Mouse (Mus musculus) spleen, postnatal 10 days (tissue): ENCODE measurements around the gene Gdpd3.

Experiments used
- DNase-seq, 2 experiments: peaks; one replicate each; pipeline ENCODE4 v3.0.0; 2021 to 2022; ENCODE audit warnings: low spot score in 2 of 2

Gene Gdpd3

DNA sequence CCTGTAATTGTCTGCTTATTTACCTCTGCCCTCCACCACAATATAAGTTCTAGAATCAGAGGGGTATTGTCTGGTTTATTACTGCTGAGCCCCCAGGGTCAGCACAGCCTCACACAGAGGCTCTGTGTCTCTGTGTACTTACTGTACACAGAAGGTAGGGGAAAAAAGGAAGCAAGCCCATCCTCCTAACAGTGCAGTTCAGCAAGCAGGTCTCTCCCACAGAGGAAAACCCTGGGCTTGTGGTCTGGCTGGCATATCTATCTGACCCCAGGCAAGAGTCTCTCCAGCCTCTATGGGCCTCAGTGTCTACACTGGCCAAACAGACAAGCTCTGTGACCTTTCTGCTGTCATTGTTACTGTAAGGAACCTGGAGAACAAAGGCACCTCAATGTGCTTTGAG, 37.6 kb downstream of the Gdpd3 start:
- DNase-seq, result no peak

DNA sequence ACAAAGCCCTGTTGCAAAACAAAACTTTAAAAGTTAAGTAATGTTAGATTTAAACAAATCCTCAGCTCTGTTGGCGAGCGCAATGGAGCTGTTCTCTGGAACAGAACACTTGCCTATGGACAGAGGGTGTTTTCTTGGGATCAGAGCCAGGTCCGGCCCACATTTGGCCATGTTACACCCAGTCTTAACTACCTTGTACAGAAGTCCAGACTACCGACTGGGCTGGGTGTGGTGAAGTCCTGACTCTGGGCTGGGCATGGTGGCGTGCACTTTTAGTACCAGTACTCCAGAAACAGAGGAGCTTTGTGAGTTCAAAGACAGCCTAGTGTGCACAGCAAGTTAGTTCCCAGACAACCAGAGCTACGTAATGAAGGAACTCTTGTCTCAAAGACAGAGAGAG, 40.8 kb downstream of the Gdpd3 start:
- DNase-seq, result no peak

DNA sequence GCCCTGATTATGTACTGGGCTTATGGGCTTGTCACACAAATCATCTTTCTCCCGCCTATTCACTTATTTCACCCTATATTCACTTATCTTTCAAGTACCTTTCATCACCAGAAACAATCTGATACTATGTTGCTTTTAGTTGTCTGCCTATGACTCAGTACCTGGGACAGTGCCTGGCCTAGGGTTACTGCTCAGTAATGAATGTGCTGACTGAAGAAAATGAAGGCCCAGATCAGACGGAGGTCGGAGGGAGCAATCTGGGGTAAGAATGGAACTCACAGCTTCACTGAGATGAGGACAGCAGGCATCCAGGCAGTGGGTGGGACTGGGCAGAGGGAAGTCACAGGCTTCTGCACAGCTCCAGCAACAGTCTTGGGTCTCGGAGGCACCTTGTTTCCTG, 41.3 kb downstream of the Gdpd3 start:
- no peak for DNase-seq

DNA sequence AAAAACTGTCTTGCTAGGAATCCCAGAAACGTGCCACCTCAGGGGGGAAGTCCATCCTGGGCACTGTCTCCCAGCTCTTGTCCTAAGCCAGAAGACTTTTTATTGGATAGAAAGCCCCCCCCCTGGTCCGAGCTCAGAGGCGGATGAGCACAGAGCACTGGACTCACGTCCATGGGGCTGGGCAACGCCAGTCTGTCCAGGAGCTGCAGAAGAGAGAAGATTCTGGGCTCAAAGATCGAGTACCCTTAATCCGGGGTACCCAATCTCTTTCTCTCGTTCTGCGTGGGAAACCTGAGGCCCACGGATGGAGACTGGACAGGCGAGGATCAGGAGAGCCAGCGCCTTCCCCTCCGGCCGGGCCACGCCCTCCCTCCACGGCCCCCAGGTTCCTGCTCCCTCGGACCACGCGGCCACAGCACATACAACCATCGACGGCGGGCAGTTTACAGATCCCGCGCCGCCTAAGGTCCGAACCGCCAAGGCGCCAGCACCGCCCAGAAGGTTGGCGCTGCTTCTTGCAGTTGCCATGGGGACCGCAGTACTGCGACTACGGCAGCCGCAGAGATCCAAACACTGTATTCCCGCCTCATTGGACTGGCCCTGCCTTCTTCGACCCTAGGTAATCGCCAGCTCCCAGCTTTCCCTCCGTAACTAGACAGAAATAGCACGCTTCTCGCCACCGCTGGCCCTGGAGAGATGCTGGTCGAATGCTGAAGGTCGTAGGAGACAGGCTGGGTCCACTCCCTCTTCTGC, 42.7 kb downstream of the Gdpd3 start:
- DNase-seq, result peak; percentile 71 to 82

DNA sequence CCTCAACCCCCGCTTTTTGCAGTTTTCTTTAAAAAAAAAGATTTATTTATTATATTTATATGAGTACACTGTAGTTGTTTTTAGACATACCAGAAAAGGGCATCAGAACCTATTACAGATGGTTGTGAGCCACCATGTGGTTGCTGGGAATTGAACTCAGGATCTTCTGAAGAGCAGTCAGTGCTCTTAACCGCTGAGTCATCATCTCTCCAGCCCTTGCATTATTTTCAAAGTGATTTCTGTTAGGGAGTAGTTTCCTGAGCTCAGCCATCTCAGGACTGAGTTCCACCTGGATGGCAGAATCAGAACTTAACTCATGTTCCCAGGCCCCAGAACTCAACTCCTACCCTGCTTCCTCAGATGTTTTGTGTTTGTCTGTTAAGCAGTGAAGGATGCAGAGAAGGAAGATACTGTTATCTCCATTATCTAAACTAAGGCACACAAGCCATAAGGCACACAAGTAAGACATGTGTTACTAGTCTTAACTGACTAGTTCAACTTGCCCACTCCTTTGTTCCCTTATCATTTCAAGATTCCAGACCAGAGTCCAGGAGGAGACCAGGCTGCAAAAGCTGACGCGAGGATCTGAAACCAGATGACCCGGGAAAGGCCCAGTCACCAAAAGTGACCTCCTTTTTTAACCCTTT, 43.7 kb downstream of the Gdpd3 start:
- DNase-seq, result no peak

DNA sequence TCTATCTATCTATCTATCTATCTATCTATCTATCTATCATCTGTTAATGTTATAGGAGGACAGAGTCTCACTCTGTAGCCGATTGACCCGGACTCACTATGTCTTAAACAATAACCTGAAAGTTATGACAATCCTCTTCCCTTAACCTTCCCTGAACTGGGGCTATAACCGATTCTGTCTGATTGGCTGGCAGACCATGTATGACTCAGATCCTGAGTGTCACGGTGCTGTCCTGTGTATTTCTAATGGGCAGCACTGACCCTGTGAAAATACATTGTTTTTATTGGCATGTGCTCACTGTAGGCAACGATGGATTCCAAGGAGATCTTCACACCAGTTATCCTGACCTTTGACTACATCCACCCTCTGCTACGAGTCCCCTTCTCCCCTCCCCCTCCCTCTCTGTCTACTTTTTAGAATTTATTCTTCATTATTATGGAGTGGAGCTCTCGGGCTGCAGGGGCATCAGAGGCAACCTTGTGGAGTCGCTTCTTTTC, 49.6 kb downstream of the Gdpd3 start:
- DNase-seq, result no peak

DNA sequence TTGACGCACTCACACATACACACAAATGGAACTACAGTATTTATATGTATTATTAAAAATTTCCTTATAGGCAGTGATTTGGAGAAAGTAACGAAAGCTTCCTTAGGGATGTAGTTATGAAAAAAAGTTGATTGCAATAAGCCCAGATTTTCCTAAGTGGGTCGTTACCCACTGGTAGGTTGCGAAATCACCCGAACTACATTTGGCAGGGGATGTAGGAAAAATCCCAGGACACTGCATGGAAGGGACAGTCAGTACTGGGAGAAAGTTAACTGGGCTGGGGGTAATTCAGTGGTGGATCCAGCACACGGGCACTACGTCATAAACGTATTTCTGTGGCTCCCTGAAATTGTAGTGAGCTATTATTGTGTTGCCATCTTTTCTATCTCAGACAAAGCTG, 50.4 kb downstream of the Gdpd3 start:
- DNase-seq, result no peak

DNA sequence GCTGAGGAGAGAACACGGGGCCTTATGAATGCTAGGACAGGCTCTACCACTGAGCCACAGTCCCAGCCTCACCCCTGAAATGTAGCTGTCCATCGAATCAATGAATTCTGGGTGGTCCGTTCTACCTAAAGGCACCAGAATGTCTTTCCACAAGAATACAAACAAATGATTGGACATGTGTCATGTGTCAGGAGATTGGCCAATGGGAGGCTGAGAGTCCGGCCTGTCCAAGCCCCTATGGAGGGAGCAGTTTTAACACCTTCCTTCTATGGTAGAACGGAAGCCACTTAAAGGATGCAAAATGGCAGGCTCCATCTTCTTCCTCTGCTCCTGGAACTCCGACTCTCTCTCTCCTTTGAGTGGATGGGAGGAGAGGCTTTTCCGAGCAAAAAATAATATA, 51.5 kb downstream of the Gdpd3 start:
- DNase-seq, result no peak

DNA sequence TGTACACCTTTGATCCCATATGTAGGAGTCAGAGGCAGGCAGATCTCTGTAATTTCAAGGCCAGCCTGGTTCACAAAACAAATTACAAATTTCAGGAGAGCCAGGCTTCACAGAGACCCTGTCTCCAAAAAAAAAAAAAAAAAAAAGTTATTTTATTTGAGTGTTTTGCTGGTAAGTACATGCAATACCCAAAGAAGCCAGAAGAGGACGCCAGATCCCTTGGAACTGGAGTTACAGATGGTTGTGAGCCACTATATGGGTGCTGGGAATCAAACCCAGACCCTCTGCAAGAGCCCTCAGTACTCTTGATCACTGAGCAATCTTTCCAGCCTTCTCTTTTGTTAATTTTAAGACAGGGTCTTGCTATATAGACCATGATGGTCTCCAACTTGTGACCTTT, 52.7 kb downstream of the Gdpd3 start:
- no peak for DNase-seq

DNA sequence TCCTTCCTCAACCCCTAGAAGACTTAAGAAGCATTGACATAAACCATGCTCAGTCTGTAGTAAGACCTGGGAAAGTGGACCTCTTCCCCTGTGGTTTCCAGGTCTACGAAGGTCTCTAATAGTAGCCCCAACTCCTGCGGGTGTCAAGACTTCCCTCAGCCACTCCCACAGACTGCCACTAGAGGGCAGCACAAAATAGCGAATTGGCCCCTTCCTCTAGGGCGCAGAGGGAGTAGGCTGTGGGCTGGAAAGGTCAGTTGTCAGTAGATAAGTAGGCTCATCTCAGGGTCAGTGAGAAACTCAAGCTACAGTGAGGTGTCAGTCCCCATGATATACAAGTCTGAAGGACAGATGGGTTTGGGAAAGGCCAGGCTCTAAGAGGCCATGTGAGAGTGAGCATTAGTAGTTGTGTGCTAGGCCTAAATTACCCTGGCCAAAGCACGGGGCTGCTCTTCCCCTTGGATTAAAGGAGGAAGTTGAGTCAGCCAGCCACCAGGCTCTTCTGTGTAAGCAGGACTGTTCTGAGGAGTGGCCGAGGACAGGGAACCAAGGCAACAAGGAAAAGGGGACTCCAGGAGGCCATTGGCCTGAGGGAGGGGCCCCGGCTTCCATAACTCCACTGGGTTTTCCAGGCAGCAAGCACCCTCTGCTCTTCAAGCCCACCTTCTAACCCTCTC, 55.8 kb downstream of the Gdpd3 start:
- peak; percentile 77 to 87 for DNase-seq

DNA sequence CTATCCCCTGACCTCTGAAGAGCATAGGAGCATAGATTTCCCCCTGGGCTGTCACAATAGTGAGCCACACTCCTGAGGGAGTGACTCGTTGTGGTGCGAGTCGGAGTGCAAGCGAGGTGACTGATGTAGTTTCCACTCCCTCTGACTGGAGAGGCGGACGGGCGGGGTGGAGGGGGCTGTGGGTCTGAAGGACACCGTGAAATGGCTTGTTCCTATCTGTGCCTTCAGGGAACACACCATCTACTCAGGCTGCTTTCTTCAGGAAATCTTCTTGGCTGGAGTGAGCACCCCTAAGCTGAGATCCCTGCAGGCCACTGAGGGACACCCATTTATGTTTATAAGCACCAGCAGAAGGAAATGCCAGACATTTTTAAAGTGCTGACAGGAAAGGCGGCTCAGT, 56.6 kb downstream of the Gdpd3 start:
- no peak for DNase-seq

DNA sequence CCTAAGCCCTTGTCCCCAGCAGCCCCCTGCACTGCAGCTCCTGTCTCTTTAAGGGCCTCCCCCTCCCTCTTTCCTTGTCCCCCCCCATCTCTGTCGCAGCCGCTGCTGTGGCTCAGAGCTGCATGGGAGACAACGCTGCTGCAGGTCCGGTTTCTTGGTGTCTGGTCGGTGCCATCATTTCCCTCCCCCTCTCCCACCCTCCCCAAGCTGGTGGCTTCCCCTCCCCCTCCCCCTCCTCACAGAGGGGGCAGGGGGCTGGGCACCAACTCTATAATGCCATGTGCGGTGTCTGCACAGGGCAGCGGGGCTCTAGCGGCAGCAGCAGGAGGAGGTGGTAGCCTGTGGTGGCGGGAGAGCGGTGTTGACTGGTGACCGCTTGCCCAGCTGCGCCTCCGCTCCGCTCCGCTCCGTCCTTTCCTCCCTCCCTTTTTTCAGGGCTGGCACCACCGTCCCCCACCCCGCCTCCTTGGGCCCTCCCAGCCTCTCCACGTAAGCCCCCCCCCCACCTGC, 57.1 kb downstream of the Gdpd3 start:
- no peak for DNase-seq

DNA sequence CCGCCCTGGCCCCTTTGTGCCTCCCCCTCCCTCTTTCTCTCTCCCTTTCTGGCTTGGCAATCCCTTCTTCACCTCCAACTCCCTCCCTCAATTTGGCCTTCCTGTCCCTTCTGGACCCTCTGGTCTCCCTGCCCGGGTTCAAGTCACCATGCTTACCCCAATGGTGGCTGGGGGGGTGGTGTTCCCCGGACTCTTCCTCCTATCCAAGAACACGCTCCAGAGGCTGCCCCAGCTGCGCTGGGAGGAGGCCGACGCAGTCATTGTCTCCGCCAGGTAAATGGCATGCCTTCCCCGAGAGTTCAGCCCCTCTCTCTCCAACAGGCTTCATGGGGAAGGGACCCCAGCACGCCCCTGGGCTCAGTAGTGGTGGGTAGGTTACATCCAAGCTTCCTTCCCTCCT, 57.8 kb downstream of the Gdpd3 start:
- DNase-seq, result no peak
